Mouse (Mus musculus) cerebellum, postnatal 4 days (tissue): ENCODE measurements around the gene Tiam2.

Experiments
- DNase-seq, 2 experiments: peaks; one replicate each; pipeline ENCODE4 v3.0.0; 2022; ENCODE audit warnings: low spot score in 2 of 2, mixed read lengths in 1 of 2

The Tiam2 gene

GRCm38 (mm10) chr17:3448725-3449124 lies 122.4 kb downstream of the Tiam2 start:
- peak; percentile 59 to 76 for DNase-seq

GRCm38 (mm10) chr17:3451077-3451476 lies 124.7 kb downstream of the Tiam2 start:
- DNase-seq, result peak in 1 of 2 experiments; percentile 58

GRCm38 (mm10) chr17:3452571-3453311 lies 126.4 kb downstream of the Tiam2 start:
- DNase-seq, result no peak

- DNase-seq, result no peak
These were observed 127.6 kb downstream of the Tiam2 start for GRCm38 (mm10) chr17:3453946-3454345.

GRCm38 (mm10) chr17:3454850-3455249 lies 128.5 kb downstream of the Tiam2 start:
- no peak for DNase-seq

- no peak for DNase-seq
These were observed 131.7 kb downstream of the Tiam2 start for GRCm38 (mm10) chr17:3457914-3458681.

GRCm38 (mm10) chr17:3465861-3466260 lies 139.5 kb downstream of the Tiam2 start:
- DNase-seq, result no peak

- DNase-seq, result no peak
These were observed 140.3 kb downstream of the Tiam2 start for GRCm38 (mm10) chr17:3466681-3467080.

GRCm38 (mm10) chr17:3467636-3468324 lies 141.4 kb downstream of the Tiam2 start:
- DNase-seq, result no peak

- DNase-seq, result no peak
These were observed 145.6 kb downstream of the Tiam2 start for GRCm38 (mm10) chr17:3472018-3472417.

GRCm38 (mm10) chr17:3476546-3476945 lies 150.2 kb downstream of the Tiam2 start:
- DNase-seq, result no peak

- DNase-seq, result no peak
These were observed 155.5 kb downstream of the Tiam2 start for GRCm38 (mm10) chr17:3481576-3482575.

- no peak for DNase-seq
These were observed 156.7 kb downstream of the Tiam2 start for GRCm38 (mm10) chr17:3483091-3483490.

- DNase-seq, result no peak
These were observed 159.5 kb downstream of the Tiam2 start for GRCm38 (mm10) chr17:3485851-3486250.

GRCm38 (mm10) chr17:3487211-3487610 lies 160.8 kb downstream of the Tiam2 start:
- DNase-seq, result no peak

- no peak for DNase-seq
These were observed 161.6 kb downstream of the Tiam2 start for GRCm38 (mm10) chr17:3487721-3488601.

- DNase-seq, result no peak
These were observed 164.0 kb downstream of the Tiam2 start for GRCm38 (mm10) chr17:3490216-3490895.

- DNase-seq, result no peak
These were observed 164.7 kb downstream of the Tiam2 start for GRCm38 (mm10) chr17:3491065-3491464.

- DNase-seq, result no peak
These were observed 165.3 kb downstream of the Tiam2 start for GRCm38 (mm10) chr17:3491667-3492066.

- no peak for DNase-seq
These were observed 169.2 kb downstream of the Tiam2 start for GRCm38 (mm10) chr17:3495576-3495975.
